Mouse (Mus musculus) midbrain, embryonic 10.5 days (tissue): ENCODE results near the gene Hba-x. TPM values are rescaled to one million over a fixed set of nuclear protein-coding genes. Genes with fewer than 3 reads are reported as not detected.
A peak's percentile ranks its signal among the peaks of the same experiment; 100 is the strongest.

Source experiments
- DNase-seq: peaks from one replicate; pipeline ENCODE4 v3.0.0-alpha.2; 2017; ENCODE audit warnings: low spot score
- H3K27ac ChIP-seq: fragments of 300-500 bp; sonication (generic); replicated peaks from 2 replicates; pipeline ENCODE4 v1.5.1; 2016; ENCODE audit warnings: mild to moderate bottlenecking
- H3K27me3 ChIP-seq: fragments of 300-500 bp; sonication (generic); 2 replicates; pipeline ENCODE4 v1.6.1; 2016; ENCODE audit warnings: low read depth, mild to moderate bottlenecking; ENCODE audit not compliant: poor library complexity, severe bottlenecking
- H3K36me3 ChIP-seq: fragments of 300-500 bp; sonication (generic); 2 replicates; pipeline ENCODE4 v1.6.1; 2016; ENCODE audit warnings: mild to moderate bottlenecking, moderate library complexity
- H3K4me1 ChIP-seq: fragments of 300-500 bp; sonication (generic); 2 replicates; pipeline ENCODE4 v1.6.1; 2016
- H3K4me3 ChIP-seq: fragments of 300-500 bp; sonication (generic); 2 replicates; pipeline ENCODE4 v1.5.1; 2016; ENCODE audit warnings: mild to moderate bottlenecking, moderate library complexity
- H3K9me3 ChIP-seq: fragments of 300-500 bp; sonication (generic); replicated peaks from 2 replicates; pipeline ENCODE4 v1.6.1; 2016; ENCODE audit warnings: mild to moderate bottlenecking
- WGBS: fragments of 180-500 bp; shearing (Covaris S2); methylation state at CpG from one replicate; pipeline ENCODE4 v1.1.7; 2016; 5-methylcytosine and 5-hydroxymethylcytosine counted together
- polyA plus RNA-seq: library from polyadenylated mRNA; unstranded; fragments of >200 nt; fragmentation: Nextera tagmentation; extraction: Ambion mirVana; gene quantifications from 2 replicates; pipeline ENCODE4 v1.2.1, GENCODE M21; 2016

The Hba-x gene
- polyA plus RNA-seq, result 2,848 and 3,100 TPM in 2 replicates

DNA sequence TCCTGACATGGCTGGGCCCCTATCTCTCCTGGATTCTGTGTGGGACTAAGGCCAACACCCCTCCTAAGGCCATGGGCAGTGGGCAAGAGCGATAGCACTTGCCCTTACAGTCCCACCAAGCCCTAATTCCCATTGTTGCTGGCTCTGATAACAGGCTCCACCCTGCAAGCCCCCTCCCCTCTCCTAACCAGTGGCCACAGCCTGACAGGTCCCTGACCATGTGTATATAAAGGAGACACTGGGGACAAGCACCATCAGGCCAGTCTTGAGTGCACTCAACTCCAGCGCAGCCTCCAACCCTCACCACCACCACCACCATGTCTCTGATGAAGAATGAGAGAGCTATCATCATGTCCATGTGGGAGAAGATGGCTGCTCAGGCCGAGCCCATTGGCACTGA lies at the start of gene Hba-x:
Gene Hba-x, plus strand, starts transcription at position 54 of the 400 bp plus-strand sequence.
- WGBS, result 72% methylated on average over 3 of the region's 3 CpGs
- peaks cover 41% of the 10 kb centered on the region for H3K27me3 ChIP-seq
- no peaks in the 10 kb centered on the region; the same call in 1 of the 2 replicates for H3K4me1 ChIP-seq
- H3K4me3 ChIP-seq, result no peak within 1 kb of the TSS
- no peak for DNase-seq
- no peaks in the 10 kb centered on the region for H3K36me3 ChIP-seq
- H3K9me3 ChIP-seq, result no peaks in the 10 kb centered on the region
- H3K27ac ChIP-seq, result peak within 1 kb of the TSS; percentile 42; the same call in 1 of the 2 replicates

- peak overlapping the region; percentile 92 for H3K27ac ChIP-seq
- H3K4me1 ChIP-seq, result peaks cover 43% of the 10 kb centered on the region
- H3K9me3 ChIP-seq, result no peaks in the 10 kb centered on the region
- no peak for DNase-seq
- H3K4me3 ChIP-seq, result peak overlapping the region; percentile 85
- peaks cover 41% of the 10 kb centered on the region for H3K36me3 ChIP-seq
- 46% methylated on average over 1 of the region's 1 CpGs for WGBS
- H3K27me3 ChIP-seq, result peaks cover 34% of the 10 kb centered on the region
Measured at GRCm38 (mm10) chr11:32227041-32227440, 49.2 kb upstream of the Hba-x start.

DNA sequence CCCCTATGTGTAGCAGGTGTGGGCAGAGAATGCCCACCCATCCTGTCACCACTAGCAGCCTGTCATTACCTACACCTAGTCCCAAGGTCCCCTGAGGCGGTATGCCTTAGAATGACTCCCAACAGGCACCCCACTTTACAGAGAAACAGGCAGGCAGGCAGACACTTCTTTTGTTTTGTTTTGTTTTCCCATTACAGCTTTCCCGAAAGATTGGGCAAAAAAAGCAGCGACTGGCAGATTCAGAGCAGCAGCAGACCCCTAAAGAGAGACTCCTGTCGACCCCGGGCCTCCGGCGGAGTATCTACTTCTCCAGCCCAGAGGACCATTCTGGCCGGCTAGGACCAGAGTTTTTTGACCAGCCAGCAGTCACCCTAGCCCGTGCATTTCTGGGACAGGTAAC lies 48.6 kb upstream of the Hba-x start:
- peaks cover 29% of the 10 kb centered on the region for H3K27me3 ChIP-seq
- H3K4me1 ChIP-seq, result peaks cover 38% of the 10 kb centered on the region
- H3K27ac ChIP-seq, result no peak overlapping the region; the same call in 1 of the 2 replicates
- WGBS, result 92% methylated on average over 9 of the region's 9 CpGs
- DNase-seq, result no peak
- H3K4me3 ChIP-seq, result peak overlapping the region; percentile 85; the same call in 1 of the 2 replicates
- H3K36me3 ChIP-seq, result peaks cover 46% of the 10 kb centered on the region
- H3K9me3 ChIP-seq, result no peaks in the 10 kb centered on the region

DNA sequence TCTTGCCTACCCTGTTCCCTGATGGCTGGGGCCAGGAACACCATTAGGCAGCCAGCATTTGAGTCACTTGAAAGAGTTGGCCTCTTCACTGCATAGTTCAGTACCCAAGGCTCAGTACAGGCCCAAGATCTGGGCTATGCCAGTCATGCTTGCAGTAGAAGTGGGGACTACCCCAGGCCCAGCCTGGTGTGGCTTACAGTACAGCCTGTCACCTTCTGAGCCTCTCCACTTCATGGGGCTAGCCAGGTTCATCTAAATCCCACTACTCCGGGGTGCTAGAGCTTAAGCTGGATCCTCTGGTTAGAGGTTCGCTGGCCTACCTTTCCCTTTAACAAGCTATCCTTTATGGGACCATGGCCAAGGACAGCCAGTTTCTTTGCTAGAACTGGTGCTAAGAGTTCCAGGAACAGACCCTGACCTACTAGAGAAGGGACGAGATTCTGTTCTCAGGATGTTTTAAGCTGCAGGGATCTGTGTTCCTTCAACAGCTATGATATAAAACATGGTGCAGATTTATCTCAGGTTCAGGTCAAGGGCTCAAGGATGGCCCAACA lies 47.8 kb upstream of the Hba-x start:
- Histone ChIP-seq H3K27me3 (peaks cover 20% of the 10 kb centered on the region; the same call in 1 of the 2 replicates), H3K9me3 (no peaks in the 10 kb centered on the region), H3K4me3 (no peak overlapping the region), H3K27ac (no peak overlapping the region), H3K4me1 (peaks cover 33% of the 10 kb centered on the region), H3K36me3 (peaks cover 54% of the 10 kb centered on the region)
- 90% methylated on average over 3 of the region's 3 CpGs for WGBS
- DNase-seq, result no peak

- no peak for DNase-seq
- no peak overlapping the region for H3K27ac ChIP-seq
- peaks cover 24% of the 10 kb centered on the region for H3K4me1 ChIP-seq
- peaks cover 72% of the 10 kb centered on the region for H3K36me3 ChIP-seq
- WGBS, result 94% methylated on average over 4 of the region's 4 CpGs
- H3K27me3 ChIP-seq, result peaks cover 2% of the 10 kb centered on the region; the same call in 1 of the 2 replicates
- no peaks in the 10 kb centered on the region for H3K9me3 ChIP-seq
- H3K4me3 ChIP-seq, result no peak overlapping the region
Measured at GRCm38 (mm10) chr11:32230220-32230619, 46.0 kb upstream of the Hba-x start.

DNA sequence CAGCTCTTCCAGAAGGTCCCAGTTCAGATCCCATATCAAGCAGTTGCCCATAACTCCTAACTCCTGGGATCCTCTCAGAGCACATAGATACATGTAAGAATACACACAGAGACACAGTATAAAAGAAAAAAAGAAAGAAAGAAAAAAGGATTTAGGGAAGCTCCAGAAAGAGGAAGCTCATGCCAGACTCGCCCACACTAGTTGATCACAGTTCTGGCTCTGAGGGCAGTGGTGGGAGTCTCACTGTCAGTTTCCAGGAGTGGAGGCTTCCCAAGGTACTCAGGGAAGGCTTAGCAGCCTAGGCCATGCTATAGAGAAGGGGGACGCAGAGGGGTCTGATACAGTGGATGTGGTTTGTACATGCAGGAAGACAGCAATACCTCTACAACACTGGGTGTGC lies 45.1 kb upstream of the Hba-x start:
- Histone ChIP-seq H3K36me3 (peaks cover 81% of the 10 kb centered on the region), H3K4me1 (peaks cover 16% of the 10 kb centered on the region), H3K9me3 (no peaks in the 10 kb centered on the region), H3K4me3 (no peak overlapping the region), H3K27ac (no peak overlapping the region), H3K27me3 (no peaks in the 10 kb centered on the region)
- no peak for DNase-seq
- 83% methylated on average over 2 of the region's 2 CpGs for WGBS

DNA sequence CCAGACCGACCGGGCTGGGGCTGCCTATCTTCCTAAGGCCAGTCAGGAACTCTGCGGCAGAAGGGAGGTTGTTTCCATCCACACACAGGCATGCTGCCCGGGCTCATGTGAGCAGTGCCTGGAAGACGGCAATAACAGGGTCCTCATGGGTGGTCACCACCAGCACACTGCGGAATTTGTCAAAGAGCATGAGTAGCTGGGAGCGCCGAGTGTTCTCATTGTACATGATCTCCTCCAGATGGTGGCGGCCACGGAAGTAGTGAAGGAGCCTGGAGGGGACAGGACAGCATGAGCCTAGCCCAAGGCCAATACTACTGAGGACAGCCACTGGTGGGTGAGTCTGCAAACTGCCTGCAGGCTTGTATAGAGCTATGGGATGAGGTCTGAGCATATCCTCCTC lies 43.4 kb upstream of the Hba-x start:
- Histone ChIP-seq H3K27me3 (no peaks in the 10 kb centered on the region), H3K9me3 (no peaks in the 10 kb centered on the region), H3K36me3 (peaks cover 99% of the 10 kb centered on the region), H3K4me3 (no peak overlapping the region), H3K4me1 (no peaks in the 10 kb centered on the region), H3K27ac (no peak overlapping the region)
- WGBS, result 89% methylated on average over 10 of the region's 10 CpGs
- no peak for DNase-seq

- 93% methylated on average over 3 of the region's 3 CpGs for WGBS
- Histone ChIP-seq H3K36me3 (peaks cover 100% of the 10 kb centered on the region), H3K9me3 (no peaks in the 10 kb centered on the region), H3K27me3 (no peaks in the 10 kb centered on the region), H3K27ac (no peak overlapping the region), H3K4me1 (no peaks in the 10 kb centered on the region), H3K4me3 (no peak overlapping the region)
- no peak for DNase-seq
Measured at GRCm38 (mm10) chr11:32233895-32234294, 42.3 kb upstream of the Hba-x start.

GRCm38 (mm10) chr11:32234816-32235485 lies 41.2 kb upstream of the Hba-x start:
- H3K4me3 ChIP-seq, result no peak overlapping the region
- WGBS, result 95% methylated on average over 6 of the region's 6 CpGs
- H3K4me1 ChIP-seq, result no peaks in the 10 kb centered on the region
- no peak overlapping the region for H3K27ac ChIP-seq
- no peaks in the 10 kb centered on the region for H3K27me3 ChIP-seq
- no peak for DNase-seq
- H3K36me3 ChIP-seq, result peaks cover 100% of the 10 kb centered on the region
- H3K9me3 ChIP-seq, result no peaks in the 10 kb centered on the region

DNA sequence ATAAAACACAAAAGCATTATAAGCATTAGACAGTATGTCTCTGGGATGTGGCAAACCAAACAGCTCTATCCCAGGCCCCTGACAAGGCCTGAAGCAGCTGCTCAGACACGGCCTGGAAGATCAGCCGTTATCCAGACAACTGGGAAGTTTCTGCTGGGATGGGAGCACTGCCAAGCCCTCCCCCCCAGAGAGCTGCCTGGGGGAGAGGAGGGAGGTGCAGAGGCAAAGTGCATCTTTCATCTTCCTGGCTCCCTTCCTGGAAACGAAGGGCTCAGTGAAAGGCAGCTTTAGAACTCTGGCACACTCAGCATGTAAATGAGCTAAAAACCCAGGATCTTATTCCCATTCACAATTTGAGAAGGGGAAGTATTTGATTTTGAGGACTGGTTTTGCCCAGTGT lies 40.6 kb upstream of the Hba-x start:
- 86% methylated on average over 3 of the region's 3 CpGs for WGBS
- DNase-seq, result no peak
- H3K36me3 ChIP-seq, result peaks cover 100% of the 10 kb centered on the region
- no peaks in the 10 kb centered on the region for H3K9me3 ChIP-seq
- H3K4me1 ChIP-seq, result no peaks in the 10 kb centered on the region
- no peaks in the 10 kb centered on the region for H3K27me3 ChIP-seq
- no peak overlapping the region for H3K27ac ChIP-seq
- no peak overlapping the region for H3K4me3 ChIP-seq

- H3K4me1 ChIP-seq, result no peaks in the 10 kb centered on the region
- H3K27ac ChIP-seq, result no peak overlapping the region
- 88% methylated on average over 2 of the region's 2 CpGs for WGBS
- H3K9me3 ChIP-seq, result no peaks in the 10 kb centered on the region
- peaks cover 100% of the 10 kb centered on the region for H3K36me3 ChIP-seq
- no peaks in the 10 kb centered on the region for H3K27me3 ChIP-seq
- no peak for DNase-seq
- no peak overlapping the region for H3K4me3 ChIP-seq
Measured at GRCm38 (mm10) chr11:32236132-32236531, 40.1 kb upstream of the Hba-x start.

- Histone ChIP-seq H3K36me3 (peaks cover 100% of the 10 kb centered on the region), H3K9me3 (no peaks in the 10 kb centered on the region), H3K4me1 (no peaks in the 10 kb centered on the region), H3K27ac (no peak overlapping the region), H3K4me3 (no peak overlapping the region), H3K27me3 (no peaks in the 10 kb centered on the region)
- DNase-seq, result peak; percentile 54
- WGBS, result 65% methylated on average over 9 of the region's 9 CpGs
Measured at GRCm38 (mm10) chr11:32236712-32237410, 39.3 kb upstream of the Hba-x start.

GRCm38 (mm10) chr11:32237411-32237795 lies 38.8 kb upstream of the Hba-x start:
- H3K9me3 ChIP-seq, result no peaks in the 10 kb centered on the region
- H3K36me3 ChIP-seq, result peaks cover 100% of the 10 kb centered on the region
- H3K27me3 ChIP-seq, result no peaks in the 10 kb centered on the region
- H3K4me3 ChIP-seq, result no peak overlapping the region
- WGBS, result 93% methylated on average over 3 of the region's 3 CpGs
- no peak overlapping the region for H3K27ac ChIP-seq
- DNase-seq, result no peak
- H3K4me1 ChIP-seq, result no peaks in the 10 kb centered on the region
